Mouse (Mus musculus) forebrain, embryonic 12.5 days (tissue): ENCODE measurements around the gene Ebf4. TPM values are rescaled to one million over a fixed set of nuclear protein-coding genes. Genes with fewer than 3 reads are reported as not detected.

Experiments used
- ATAC-seq: fragments of 200-750 bp; cut with Nextera tagmentation; 2 replicates; pipeline ENCODE4 v1.8.0; 2017; ENCODE audit warnings: moderate TSS enrichment; ENCODE audit not compliant: low FRiP score
- H3K27ac ChIP-seq: fragments of 300-500 bp; sonication (generic); 2 replicates; pipeline ENCODE4 v1.5.1; 2016; ENCODE audit warnings: mild to moderate bottlenecking
- H3K27me3 ChIP-seq: fragments of 300-500 bp; sonication (generic); 2 replicates; pipeline ENCODE4 v1.6.1; 2016; ENCODE audit warnings: mild to moderate bottlenecking
- H3K36me3 ChIP-seq: fragments of 300-500 bp; sonication (generic); replicated peaks from 2 replicates; pipeline ENCODE4 v1.6.1; 2016; ENCODE audit warnings: mild to moderate bottlenecking
- H3K4me1 ChIP-seq: fragments of 300-500 bp; sonication (generic); 2 replicates; pipeline ENCODE4 v1.6.1; 2016
- H3K4me2 ChIP-seq: fragments of 300-500 bp; sonication (generic); 2 replicates; pipeline ENCODE4 v1.6.1; 2016; ENCODE audit warnings: mild to moderate bottlenecking, moderate library complexity
- H3K4me3 ChIP-seq: fragments of 300-500 bp; sonication (generic); replicated peaks from 2 replicates; pipeline ENCODE4 v1.5.1; 2016; ENCODE audit warnings: mild to moderate bottlenecking
- H3K9ac ChIP-seq: fragments of 300-500 bp; sonication (generic); 2 replicates; pipeline ENCODE4 v1.6.1; 2016; ENCODE audit warnings: mild to moderate bottlenecking
- H3K9me3 ChIP-seq: fragments of 300-500 bp; sonication (generic); 2 replicates; pipeline ENCODE4 v1.6.1; 2016
- WGBS: fragments of 180-500 bp; shearing (Covaris S2); methylation state at CpG from one replicate; pipeline ENCODE4 v1.1.7; 2016; 5-methylcytosine and 5-hydroxymethylcytosine counted together
- polyA plus RNA-seq: library from polyadenylated mRNA; unstranded; fragments of >200 nt; fragmentation: Nextera tagmentation; extraction: Ambion mirVana; gene quantifications from 2 replicates; pipeline ENCODE4 v1.2.1, GENCODE M21; 2016

The Ebf4 gene
- polyA plus RNA-seq, 1 experiment from 2014 or later = 2.7 TPM

DNA sequence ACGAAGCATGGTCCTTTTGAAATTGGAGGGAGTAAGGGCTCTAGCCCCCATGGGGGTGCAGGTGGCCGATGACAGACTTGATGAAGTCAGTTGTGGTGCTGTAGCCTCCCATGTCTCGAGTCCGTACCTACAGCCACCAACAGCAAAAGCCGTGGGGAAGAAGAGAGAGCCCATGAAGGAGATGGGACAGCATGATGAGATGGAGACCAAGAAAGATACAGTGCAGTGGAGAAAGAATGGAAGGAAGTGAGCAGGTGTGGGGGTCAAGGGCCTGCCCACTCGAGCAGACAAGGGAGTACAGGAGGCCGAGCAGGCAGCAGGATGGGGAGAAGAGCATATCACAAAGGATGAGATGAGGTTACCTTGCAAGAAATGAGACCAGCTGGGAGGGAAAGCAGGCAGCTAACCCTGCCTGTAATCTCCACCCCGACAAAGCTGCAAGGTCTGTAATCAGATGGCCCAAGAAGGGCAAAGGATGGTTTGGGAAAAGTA lies 15.3 kb upstream of the Ebf4 start:
- Histone ChIP-seq H3K27me3 (no peaks in the 10 kb centered on the region), H3K4me3 (no peak overlapping the region), H3K36me3 (peaks cover 59% of the 10 kb centered on the region), H3K27ac (no peak overlapping the region), H3K9me3 (no peaks in the 10 kb centered on the region), H3K4me2 (no peak overlapping the region), H3K4me1 (peaks cover 35% of the 10 kb centered on the region), H3K9ac (no peak overlapping the region)
- no peak for ATAC-seq
- 44% methylated on average over 8 of the region's 8 CpGs for WGBS

DNA sequence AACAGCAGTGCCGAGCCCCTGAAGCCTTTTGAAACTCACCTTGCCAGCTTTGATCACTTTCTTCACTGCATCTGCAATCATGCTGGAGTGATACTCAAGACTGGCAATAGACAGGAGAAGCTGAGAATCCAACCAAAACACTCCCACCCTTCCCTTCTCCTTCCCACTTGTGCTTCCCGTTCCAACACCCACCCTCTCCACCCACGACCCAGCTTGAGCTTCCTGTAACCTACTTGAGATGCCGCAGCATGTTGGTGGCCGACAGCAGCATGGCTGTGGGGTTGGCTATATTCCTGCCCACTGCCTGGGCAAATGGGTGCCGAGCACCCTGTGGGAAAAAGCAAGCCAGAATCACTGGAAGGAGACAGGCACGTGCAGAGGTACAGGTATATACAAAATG lies 14.7 kb upstream of the Ebf4 start:
- H3K27me3 ChIP-seq = no peaks in the 10 kb centered on the region
- peaks cover 59% of the 10 kb centered on the region for H3K36me3 ChIP-seq
- no peak overlapping the region for H3K4me3 ChIP-seq
- H3K27ac ChIP-seq = no peak overlapping the region
- H3K9ac ChIP-seq = no peak overlapping the region
- peaks cover 35% of the 10 kb centered on the region for H3K4me1 ChIP-seq
- 75% methylated on average over 7 of the region's 7 CpGs for WGBS
- ATAC-seq = no peak
- no peaks in the 10 kb centered on the region for H3K9me3 ChIP-seq
- H3K4me2 ChIP-seq = no peak overlapping the region

DNA sequence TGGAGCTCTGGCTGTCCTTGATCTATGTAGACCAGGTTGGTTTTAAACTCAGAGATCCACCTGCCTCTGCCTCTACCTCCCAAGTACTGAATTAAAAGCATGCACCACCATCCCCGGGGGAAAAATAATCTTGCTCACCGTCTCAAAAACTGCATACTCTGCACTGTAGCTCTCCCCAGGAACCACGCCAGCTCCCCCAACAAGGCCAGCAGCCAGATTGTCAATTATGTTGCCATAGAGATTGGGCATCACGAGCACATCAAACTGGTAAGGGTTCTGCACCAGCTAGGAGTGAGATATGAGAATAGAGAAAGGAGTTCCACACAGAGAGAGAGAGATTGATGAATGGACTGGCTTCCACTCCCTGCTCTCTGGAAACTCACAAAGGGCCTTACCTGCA lies 14.2 kb upstream of the Ebf4 start:
- no peaks in the 10 kb centered on the region for H3K9me3 ChIP-seq
- H3K27ac ChIP-seq = no peak overlapping the region
- ATAC-seq = no peak
- H3K27me3 ChIP-seq = no peaks in the 10 kb centered on the region
- H3K4me2 ChIP-seq = no peak overlapping the region
- peaks cover 54% of the 10 kb centered on the region for H3K36me3 ChIP-seq
- H3K9ac ChIP-seq = no peak overlapping the region
- peaks cover 29% of the 10 kb centered on the region for H3K4me1 ChIP-seq
- 78% methylated on average over 4 of the region's 4 CpGs for WGBS
- H3K4me3 ChIP-seq = no peak overlapping the region

DNA sequence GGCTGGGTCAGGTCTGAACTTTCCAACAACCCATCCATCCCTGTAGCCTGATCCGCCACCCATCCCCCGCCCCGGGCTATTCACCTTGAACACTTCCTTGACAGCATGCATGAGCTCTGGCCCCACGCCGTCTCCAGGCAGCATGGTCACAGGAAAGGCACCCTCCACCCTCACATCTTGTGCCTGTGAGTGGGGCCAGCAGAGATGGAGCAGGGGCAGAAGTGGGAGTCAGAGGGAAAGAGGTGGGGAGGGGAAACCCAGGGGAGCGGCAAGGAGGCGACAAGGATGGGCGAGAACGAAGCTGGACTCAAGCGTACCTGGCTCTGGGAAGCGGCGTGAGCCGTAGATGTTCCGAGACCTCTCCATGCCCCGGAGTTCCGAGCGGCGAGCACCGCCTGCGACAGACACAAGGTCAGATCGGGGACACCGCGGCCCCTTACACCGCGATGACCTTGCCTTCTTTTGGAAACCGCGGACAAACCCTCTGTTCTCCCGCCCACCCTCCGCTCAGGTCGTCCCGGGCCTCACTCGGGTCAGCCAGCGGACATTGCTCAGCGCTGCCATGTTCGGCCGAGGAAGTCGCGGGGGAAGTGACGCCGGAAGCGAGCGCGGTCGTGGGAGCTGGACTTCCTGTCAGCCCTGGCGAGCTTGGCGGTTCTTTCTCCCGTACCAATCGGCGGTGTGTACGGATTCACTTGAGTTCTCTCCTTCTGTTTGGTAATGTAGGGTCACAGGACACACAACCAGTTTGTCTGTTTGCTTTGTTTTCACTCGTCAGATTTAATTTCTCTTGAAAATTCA lies 10.9 kb upstream of the Ebf4 start, which contains the start of gene Idh3b:
Gene Idh3b, minus strand, starts transcription at position 694 of the 801 bp plus-strand sequence.
- peak within 1 kb of the TSS; percentile 91 for H3K9ac ChIP-seq
- peaks cover 15% of the 10 kb centered on the region for H3K4me1 ChIP-seq
- WGBS = under 1% methylated on average over 49 of the region's 51 CpGs
- H3K36me3 ChIP-seq = peaks cover 24% of the 10 kb centered on the region
- H3K9me3 ChIP-seq = no peaks in the 10 kb centered on the region
- peak; percentile 91 for ATAC-seq
- H3K4me2 ChIP-seq = peak within 1 kb of the TSS; percentile 98
- no peaks in the 10 kb centered on the region for H3K27me3 ChIP-seq
- H3K27ac ChIP-seq = peak within 1 kb of the TSS; percentile 57; the same call in 1 of the 2 replicates
- peak within 1 kb of the TSS; percentile 84 for H3K4me3 ChIP-seq

DNA sequence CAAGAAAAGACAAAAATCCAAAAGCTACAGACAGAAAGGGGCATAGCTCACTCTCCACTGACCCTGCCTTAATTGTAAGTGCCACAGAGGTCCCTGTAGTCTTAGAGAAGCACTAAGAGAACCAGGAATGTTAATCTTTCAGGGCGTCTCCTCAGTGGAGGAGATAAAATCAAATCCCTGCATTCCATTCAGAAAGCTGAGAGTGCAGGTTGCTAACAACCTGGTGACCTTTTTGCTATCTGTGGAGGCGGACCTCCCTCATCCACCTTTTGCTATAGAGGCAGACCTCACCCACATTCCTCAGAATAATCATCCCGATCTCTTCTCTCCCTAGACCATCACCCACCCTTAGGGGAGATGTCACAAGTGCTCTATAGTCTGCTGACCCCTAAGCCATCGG lies 5.9 kb upstream of the Ebf4 start:
- Histone ChIP-seq H3K9me3 (no peaks in the 10 kb centered on the region), H3K4me3 (no peak overlapping the region), H3K27me3 (peaks cover 15% of the 10 kb centered on the region), H3K4me1 (peaks cover 15% of the 10 kb centered on the region), H3K27ac (no peak overlapping the region), H3K9ac (no peak overlapping the region), H3K36me3 (no peaks in the 10 kb centered on the region), H3K4me2 (no peak overlapping the region)
- 64% methylated on average over 4 of the region's 4 CpGs for WGBS
- ATAC-seq = no peak

DNA sequence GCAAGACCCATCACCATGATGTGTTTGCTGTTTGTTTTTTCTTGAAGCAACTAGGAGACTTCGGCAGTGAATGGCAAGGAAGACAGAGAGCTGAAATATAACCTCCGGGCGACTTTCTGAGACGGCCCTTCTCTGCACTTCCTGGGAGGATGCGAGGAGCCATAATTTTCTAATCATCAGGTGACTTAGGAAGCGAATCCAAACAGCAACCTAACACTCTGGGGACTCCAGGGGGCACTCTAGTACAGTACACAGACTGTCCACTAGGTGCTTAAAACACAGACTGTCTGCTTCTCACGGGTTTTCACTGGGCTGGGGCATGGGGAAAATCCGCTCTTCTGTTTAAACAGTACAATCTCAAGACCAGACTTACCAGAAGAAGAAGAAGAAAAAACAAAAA lies 3.5 kb upstream of the Ebf4 start:
- no peak overlapping the region for H3K27ac ChIP-seq
- H3K9ac ChIP-seq = no peak overlapping the region
- H3K27me3 ChIP-seq = peaks cover 25% of the 10 kb centered on the region
- peaks cover 25% of the 10 kb centered on the region for H3K4me1 ChIP-seq
- H3K36me3 ChIP-seq = no peaks in the 10 kb centered on the region
- no peak overlapping the region for H3K4me3 ChIP-seq
- peak; percentile 21; the same call in 1 of the 2 replicates for ATAC-seq
- H3K4me2 ChIP-seq = no peak overlapping the region
- WGBS = 20% methylated on average over 8 of the region's 8 CpGs
- H3K9me3 ChIP-seq = no peaks in the 10 kb centered on the region

DNA sequence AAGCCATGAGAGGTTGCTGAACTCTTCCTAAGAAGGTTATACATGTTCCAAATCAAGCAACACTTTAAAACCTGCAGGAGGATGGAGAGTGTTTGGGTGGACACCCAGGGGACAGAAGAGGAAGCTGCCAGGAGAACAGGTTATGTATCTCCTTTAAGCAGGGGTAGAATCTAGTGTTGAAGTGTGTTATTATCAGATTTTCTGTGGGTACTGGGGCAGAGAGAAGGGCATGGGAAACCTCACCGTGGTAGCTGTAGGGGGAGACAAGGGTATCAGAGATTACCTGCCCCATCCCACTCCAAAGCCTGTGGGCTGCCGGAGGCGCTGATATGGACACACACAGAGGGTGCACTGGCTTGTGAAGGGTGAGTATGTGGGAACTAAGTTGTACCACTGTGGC lies 2.0 kb upstream of the Ebf4 start:
- H3K4me2 ChIP-seq = no peak overlapping the region
- H3K9me3 ChIP-seq = no peaks in the 10 kb centered on the region
- no peak overlapping the region for H3K9ac ChIP-seq
- H3K4me1 ChIP-seq = peaks cover 36% of the 10 kb centered on the region
- ATAC-seq = no peak
- no peaks in the 10 kb centered on the region for H3K36me3 ChIP-seq
- H3K27ac ChIP-seq = no peak overlapping the region
- 52% methylated on average over 3 of the region's 3 CpGs for WGBS
- H3K4me3 ChIP-seq = no peak overlapping the region
- H3K27me3 ChIP-seq = peaks cover 36% of the 10 kb centered on the region

DNA sequence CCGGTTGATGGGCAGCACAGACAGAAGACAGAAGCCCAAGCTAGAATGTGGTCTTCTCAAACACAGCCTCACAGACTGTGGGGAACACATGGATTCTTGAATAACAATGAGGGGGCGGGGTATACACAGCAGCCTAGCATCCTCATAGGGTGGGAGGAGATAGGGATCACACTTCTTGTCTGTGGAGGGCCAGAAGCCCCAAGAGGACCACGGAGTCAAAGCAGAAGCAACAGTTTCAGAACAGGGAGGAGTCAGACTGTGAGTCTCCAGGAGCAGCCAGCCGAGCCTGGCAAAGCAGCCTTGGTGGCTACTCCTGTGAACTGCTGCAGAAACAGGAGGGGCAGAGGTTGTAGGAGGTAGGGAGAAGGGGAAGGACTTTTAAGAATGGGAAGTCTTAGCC lies 1.5 kb upstream of the Ebf4 start:
- peak; percentile 22; the same call in 1 of the 2 replicates for ATAC-seq
- peaks cover 36% of the 10 kb centered on the region for H3K27me3 ChIP-seq

DNA sequence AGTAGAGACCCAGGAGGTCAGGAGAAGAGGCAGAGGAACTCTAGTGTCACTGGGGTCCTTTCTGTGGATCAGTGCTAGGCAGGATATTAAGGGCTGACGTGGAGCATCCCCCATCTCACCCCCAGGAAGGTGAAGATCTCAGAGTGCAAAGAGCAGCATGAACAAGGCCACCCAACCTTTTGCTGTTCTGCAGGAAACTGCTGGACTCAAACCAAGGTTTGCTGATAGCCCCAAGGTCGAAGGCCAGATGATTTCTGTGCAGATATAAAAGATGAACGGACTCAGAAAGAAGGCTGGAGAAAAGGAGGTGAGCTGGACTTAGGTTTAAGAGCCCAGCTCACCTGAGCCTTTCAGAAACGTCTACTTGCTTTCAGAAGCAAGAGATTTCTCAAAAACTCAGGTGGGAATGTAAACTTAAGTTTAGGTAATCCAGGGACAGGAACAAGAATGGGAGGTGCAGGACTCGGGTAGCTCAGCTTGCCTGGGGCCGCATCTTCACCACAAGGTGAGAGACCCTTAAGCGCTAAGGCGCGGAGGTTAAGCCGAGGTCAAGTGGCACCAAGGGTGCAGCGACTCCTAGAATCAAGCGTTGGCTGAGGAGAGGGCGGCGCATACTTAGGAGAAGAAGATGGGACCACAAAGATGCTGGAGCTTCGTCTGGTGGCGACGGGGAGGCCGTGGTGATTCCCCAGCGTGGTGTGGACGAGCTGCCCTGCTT lies 592 bp upstream of the Ebf4 start:
- Histone ChIP-seq H3K4me1 (peaks cover 42% of the 10 kb centered on the region), H3K4me2 (peak overlapping the region; percentile 70), H3K36me3 (no peaks in the 10 kb centered on the region; the same call in 1 of the 2 replicates), H3K9ac (peak overlapping the region; percentile 90), H3K4me3 (peak overlapping the region; percentile 81), H3K27me3 (peaks cover 36% of the 10 kb centered on the region), H3K9me3 (no peaks in the 10 kb centered on the region), H3K27ac (peak overlapping the region; percentile 87)
- no peak for ATAC-seq
- WGBS = 10% methylated on average over 19 of the region's 20 CpGs

More for the DNA sequence above, 1.5 kb upstream of the Ebf4 start:
- WGBS = 5% methylated on average over 4 of the region's 4 CpGs
- Histone ChIP-seq H3K4me2 (no peak overlapping the region), H3K36me3 (no peaks in the 10 kb centered on the region), H3K9me3 (no peaks in the 10 kb centered on the region), H3K4me1 (peaks cover 36% of the 10 kb centered on the region), H3K4me3 (no peak overlapping the region), H3K9ac (no peak overlapping the region), H3K27ac (no peak overlapping the region)

DNA sequence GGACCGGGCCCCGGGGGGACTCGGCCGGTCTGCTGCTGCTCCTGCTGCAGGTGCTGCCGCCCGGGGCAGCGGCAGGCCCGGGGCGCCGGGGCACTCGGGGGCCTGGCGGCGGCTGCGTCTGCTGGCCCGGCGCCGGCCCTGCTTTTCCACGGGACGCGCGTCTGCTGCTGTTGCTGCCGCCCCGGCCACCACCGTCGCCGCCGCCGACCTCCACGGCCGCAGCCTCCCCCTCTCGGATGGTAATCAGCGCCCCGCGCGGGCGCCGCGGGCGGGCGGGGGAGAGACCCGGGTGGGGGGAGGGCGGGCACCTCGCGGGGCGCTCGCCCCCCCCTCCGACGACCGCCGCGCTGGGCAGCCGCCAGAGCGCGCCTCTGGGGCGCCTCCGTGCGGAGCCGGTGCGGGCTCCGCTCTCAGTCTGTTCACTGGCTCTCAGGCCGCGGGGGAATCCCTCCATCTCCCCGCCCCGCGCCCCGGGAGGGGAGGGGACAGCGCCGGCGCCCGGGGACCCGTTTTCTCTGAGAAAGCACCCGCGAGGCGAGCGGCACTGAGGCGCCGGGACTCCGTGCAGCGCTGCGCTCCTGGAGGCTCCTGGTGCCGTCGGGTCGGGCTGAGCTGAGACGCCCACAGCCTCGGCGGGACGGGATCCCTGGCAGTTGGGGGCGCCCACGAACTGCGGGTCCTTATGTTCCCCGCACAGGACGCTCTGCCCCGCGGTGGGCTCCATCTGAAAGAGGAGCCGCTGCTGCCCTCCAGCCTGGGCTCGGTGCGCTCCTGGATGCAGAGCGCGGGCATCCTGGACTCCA lies 563 bp downstream of the Ebf4 start:
- Histone ChIP-seq H3K9ac (peak overlapping the region; percentile 90), H3K36me3 (no peaks in the 10 kb centered on the region; the same call in 1 of the 2 replicates), H3K9me3 (no peaks in the 10 kb centered on the region), H3K27ac (peak overlapping the region; percentile 87), H3K4me2 (peak overlapping the region; percentile 70), H3K4me1 (peaks cover 42% of the 10 kb centered on the region), H3K4me3 (peak overlapping the region; percentile 81), H3K27me3 (peaks cover 36% of the 10 kb centered on the region)
- WGBS = under 1% methylated on average over 63 of the region's 99 CpGs
- peak; percentile 79 for ATAC-seq

DNA sequence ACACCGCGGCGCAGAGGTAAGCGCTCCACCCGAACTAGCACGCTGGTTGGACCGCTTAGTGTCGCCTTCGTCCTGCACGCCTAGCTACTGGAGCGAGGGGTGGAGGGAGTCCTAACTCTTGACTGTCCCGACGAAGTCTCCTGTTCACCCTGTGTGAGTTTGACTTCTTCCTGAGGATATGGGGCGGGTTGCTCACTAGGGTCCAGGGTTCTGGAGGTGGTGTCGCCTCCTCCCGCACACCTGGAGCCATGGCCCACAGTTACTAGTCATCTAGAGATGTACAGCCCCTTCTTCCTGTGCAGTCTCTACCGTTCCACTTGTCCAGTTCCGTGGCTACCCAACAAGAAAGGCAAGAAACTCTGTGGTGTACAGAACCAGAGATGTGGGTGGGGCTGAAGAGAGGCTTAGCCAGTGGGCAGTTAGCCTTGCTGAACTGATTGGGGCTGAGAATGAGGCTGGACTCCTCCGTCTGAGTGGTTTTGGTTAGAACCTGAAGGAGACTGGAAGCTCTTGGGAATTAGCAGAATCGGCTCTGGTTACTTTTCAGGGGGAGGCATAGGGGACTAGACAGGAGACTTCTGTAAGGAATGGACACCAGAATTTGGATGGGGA lies 1.3 kb downstream of the Ebf4 start:
- 3% methylated on average over 20 of the region's 20 CpGs for WGBS

More for the DNA sequence above, 1.3 kb downstream of the Ebf4 start:
- peaks cover 36% of the 10 kb centered on the region for H3K27me3 ChIP-seq
- H3K4me3 ChIP-seq = peak overlapping the region; percentile 81
- H3K27ac ChIP-seq = peak overlapping the region; percentile 87; the same call in 1 of the 2 replicates
- no peaks in the 10 kb centered on the region; the same call in 1 of the 2 replicates for H3K36me3 ChIP-seq
- H3K9ac ChIP-seq = peak overlapping the region; percentile 90
- ATAC-seq = no peak
- peaks cover 42% of the 10 kb centered on the region for H3K4me1 ChIP-seq
- no peaks in the 10 kb centered on the region for H3K9me3 ChIP-seq
- peak overlapping the region; percentile 70 for H3K4me2 ChIP-seq
